Mouse (Mus musculus): Measurements from ENCODE around the gene Adcy4.

DNA sequence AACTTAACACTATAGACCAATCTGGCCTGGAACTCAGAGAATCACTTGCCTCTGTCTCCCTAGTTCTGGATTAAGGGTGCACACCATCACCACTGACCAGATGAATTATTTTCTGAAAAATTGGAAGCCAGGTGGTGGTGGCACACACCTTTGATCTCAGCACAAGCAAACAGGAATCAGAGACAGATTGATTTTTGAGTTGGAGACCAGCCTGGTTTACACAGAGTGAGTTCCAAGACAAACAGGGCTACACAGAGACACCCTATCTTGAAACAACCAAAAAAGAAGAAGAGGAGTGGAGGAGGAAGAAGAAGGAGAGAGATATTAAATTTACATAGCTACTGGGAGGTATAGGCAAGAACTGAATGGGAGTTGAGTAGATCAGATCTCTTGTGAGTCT lies 57.6 kb downstream of the Adcy4 start:
- TF ChIP-seq CTCF (IDR thresholded peaks at IDR 0.05), result no peak
- TF ChIP-seq EP300 (IDR thresholded peaks at IDR 0.05), result no peak

Data from lung, postnatal 0 days (tissue).